Mouse (Mus musculus) liver, postnatal 0 days (tissue): ENCODE results near the gene Rbm14. TPM values are rescaled to one million over a fixed set of nuclear protein-coding genes. Genes with fewer than 3 reads are reported as not detected.

Experiments used
- ATAC-seq: fragments of 200-750 bp; cut with Nextera tagmentation; 2 replicates; pipeline ENCODE4 v1.8.0; 2017; ENCODE audit warnings: mild to moderate bottlenecking, moderate library complexity
- DNase-seq: peaks from one replicate; pipeline ENCODE4 v3.0.0-alpha.2; 2016
- H3K27ac ChIP-seq: fragments of 300-500 bp; sonication (generic); 2 replicates; pipeline ENCODE4 v1.5.1; 2014; ENCODE audit warnings: antibody characterized with exemption, moderate library complexity, mild to moderate bottlenecking, low read depth
- H3K27me3 ChIP-seq: fragments of 300-500 bp; sonication (generic); 2 replicates; pipeline ENCODE4 v1.6.1; 2014; ENCODE audit warnings: low read length, control low read depth, mixed read lengths; ENCODE audit not compliant: insufficient read depth
- H3K36me3 ChIP-seq: fragments of 300-500 bp; sonication (generic); replicated peaks from 2 replicates; pipeline ENCODE4 v1.6.1; 2014; ENCODE audit warnings: mild to moderate bottlenecking, control low read depth, low read length, moderate library complexity, mixed read lengths; ENCODE audit not compliant: insufficient read depth
- H3K4me1 ChIP-seq: fragments of 300-500 bp; sonication (generic); 2 replicates; pipeline ENCODE4 v1.6.1; 2014; ENCODE audit warnings: antibody characterized with exemption, mild to moderate bottlenecking, control low read depth; ENCODE audit not compliant: insufficient read depth
- H3K4me2 ChIP-seq: fragments of 300-500 bp; sonication (generic); 2 replicates; pipeline ENCODE4 v1.6.1; 2014; ENCODE audit warnings: low read depth, mild to moderate bottlenecking, low read length, moderate library complexity, mixed read lengths
- H3K4me3 ChIP-seq: fragments of 300-500 bp; sonication (generic); 2 replicates; pipeline ENCODE4 v1.5.1; 2014; ENCODE audit warnings: low read depth, low read length
- H3K9ac ChIP-seq: fragments of 300-500 bp; sonication (generic); replicated peaks from 2 replicates; pipeline ENCODE4 v1.6.1; 2014; ENCODE audit warnings: mild to moderate bottlenecking, moderate library complexity
- H3K9me3 ChIP-seq: fragments of 300-500 bp; sonication (generic); 2 replicates; pipeline ENCODE4 v1.6.1; 2016; ENCODE audit warnings: mild to moderate bottlenecking, control low read depth, low read length, mixed read lengths
- CTCF ChIP-seq: sonication (generic); IDR thresholded peaks from 2 replicates; pipeline ENCODE4 v1.5.1; 2016; ENCODE audit warnings: antibody characterized with exemption, low read depth
- EP300 ChIP-seq: IDR thresholded peaks from 2 replicates; pipeline ENCODE4 v1.6.1; 2016; ENCODE audit warnings: antibody characterized with exemption, low read depth, mild to moderate bottlenecking
- WGBS: fragments of 180-500 bp; shearing (Covaris S2); extraction: QIAGEN DNeasy Blood & Tissue Kit; methylation state at CpG from one replicate; pipeline ENCODE4 v1.1.7; 2014; ENCODE audit not compliant: insufficient replicate concordance; 5-methylcytosine and 5-hydroxymethylcytosine counted together
- polyA plus RNA-seq: library from polyadenylated mRNA; unstranded; fragments of >200 nt; fragmentation: Nextera tagmentation; extraction: Ambion mirVana; gene quantifications from 2 replicates; pipeline ENCODE4 v1.2.1, GENCODE M21; 2015

Gene Rbm14
- polyA plus RNA-seq, 1 experiment from 2014 or later = 16.4 TPM

- Histone ChIP-seq H3K9ac (peak overlapping the region; percentile 90), H3K27ac (peak overlapping the region; percentile 89), H3K4me1 (peaks cover 28% of the 10 kb centered on the region), H3K36me3 (0 out of 2 replicates have a peak, but pooled peaks cover 2% of the 10 kb centered on the region), H3K4me2 (peak overlapping the region; percentile 100), H3K27me3 (peaks cover 17% of the 10 kb centered on the region), H3K9me3 (no peaks in the 10 kb centered on the region), H3K4me3 (peak overlapping the region; percentile 73)
- ATAC-seq (peak; percentile 28), DNase-seq (no peak)
- 28% methylated on average over 10 of the region's 10 CpGs for WGBS
- TF ChIP-seq CTCF (no peak), EP300 (no peak)
These were observed 27.2 kb upstream of the Rbm14 start for GRCm38 (mm10) chr19:4838526-4839140.

GRCm38 (mm10) chr19:4837049-4837448 is 25.6 kb upstream of the Rbm14 start:
- Histone ChIP-seq H3K4me1 (peaks cover 28% of the 10 kb centered on the region), H3K36me3 (peaks cover 8% of the 10 kb centered on the region; the same call in 1 of the 2 replicates), H3K9ac (no peak overlapping the region), H3K27ac (peak overlapping the region; percentile 89), H3K4me3 (no peak overlapping the region), H3K9me3 (no peaks in the 10 kb centered on the region), H3K4me2 (peak overlapping the region; percentile 100; the same call in 1 of the 2 replicates), H3K27me3 (peaks cover 17% of the 10 kb centered on the region)
- 85% methylated on average over 6 of the region's 6 CpGs for WGBS
- no peak for TF ChIP-seq EP300
- no peak for TF ChIP-seq CTCF
- no peak for ATAC-seq
- no peak for DNase-seq

- Histone ChIP-seq H3K27ac (peak overlapping the region; percentile 89), H3K4me3 (no peak overlapping the region), H3K4me1 (peaks cover 28% of the 10 kb centered on the region), H3K9me3 (no peaks in the 10 kb centered on the region), H3K4me2 (peak overlapping the region; percentile 40), H3K9ac (peak overlapping the region; percentile 33), H3K36me3 (peaks cover 8% of the 10 kb centered on the region; the same call in 1 of the 2 replicates), H3K27me3 (peaks cover 11% of the 10 kb centered on the region)
- ATAC-seq (peak; percentile 40), DNase-seq (no peak)
- 56% methylated on average over 2 of the region's 2 CpGs for WGBS
- TF ChIP-seq CTCF (no peak), EP300 (peak; percentile 71; the same call in 1 of the 2 replicates)
These were observed 24.7 kb upstream of the Rbm14 start for GRCm38 (mm10) chr19:4836096-4836495.

GRCm38 (mm10) chr19:4833977-4834376 is 22.5 kb upstream of the Rbm14 start:
- H3K9me3 ChIP-seq = no peaks in the 10 kb centered on the region
- ATAC-seq (no peak), DNase-seq (no peak)
- H3K27ac ChIP-seq = no peak overlapping the region
- H3K4me1 ChIP-seq = peaks cover 20% of the 10 kb centered on the region
- H3K4me3 ChIP-seq = no peak overlapping the region
- no peaks in the 10 kb centered on the region for H3K27me3 ChIP-seq
- no peak for TF ChIP-seq EP300
- TF ChIP-seq CTCF = no peak
- 89% methylated on average over 8 of the region's 8 CpGs for WGBS
- peaks cover 17% of the 10 kb centered on the region; the same call in 1 of the 2 replicates for H3K36me3 ChIP-seq
- H3K4me2 ChIP-seq = no peak overlapping the region
- no peak overlapping the region for H3K9ac ChIP-seq

GRCm38 (mm10) chr19:4829156-4829555 is 17.7 kb upstream of the Rbm14 start:
- Histone ChIP-seq H3K9me3 (no peaks in the 10 kb centered on the region), H3K27me3 (no peaks in the 10 kb centered on the region), H3K4me3 (no peak overlapping the region), H3K27ac (no peak overlapping the region), H3K4me2 (no peak overlapping the region), H3K4me1 (no peaks in the 10 kb centered on the region), H3K36me3 (peaks cover 25% of the 10 kb centered on the region), H3K9ac (no peak overlapping the region)
- no peak for DNase-seq
- no peak for TF ChIP-seq CTCF
- no peak for TF ChIP-seq EP300
- 86% methylated on average over 7 of the region's 7 CpGs for WGBS
- ATAC-seq = no peak

- Histone ChIP-seq H3K9ac (no peak overlapping the region), H3K9me3 (no peaks in the 10 kb centered on the region), H3K27me3 (no peaks in the 10 kb centered on the region), H3K4me2 (no peak overlapping the region), H3K4me1 (no peaks in the 10 kb centered on the region), H3K36me3 (peaks cover 25% of the 10 kb centered on the region), H3K4me3 (no peak overlapping the region), H3K27ac (no peak overlapping the region)
- TF ChIP-seq EP300 (no peak), CTCF (no peak)
- WGBS = 71% methylated on average over 16 of the region's 16 CpGs
- ATAC-seq = peak; percentile 50; the same call in 1 of the 2 replicates
- no peak for DNase-seq
These were observed 17.1 kb upstream of the Rbm14 start for GRCm38 (mm10) chr19:4828444-4829114.
